Mouse (Mus musculus): ENCODE measurements around the gene Kank1.

The Kank1 gene

GRCm38 (mm10) chr19:25251610-25252140, 14.9 kb downstream of the Kank1 start:
- DNase-seq (ENCODE audit: low read depth, low spot score) = no peak

DNA sequence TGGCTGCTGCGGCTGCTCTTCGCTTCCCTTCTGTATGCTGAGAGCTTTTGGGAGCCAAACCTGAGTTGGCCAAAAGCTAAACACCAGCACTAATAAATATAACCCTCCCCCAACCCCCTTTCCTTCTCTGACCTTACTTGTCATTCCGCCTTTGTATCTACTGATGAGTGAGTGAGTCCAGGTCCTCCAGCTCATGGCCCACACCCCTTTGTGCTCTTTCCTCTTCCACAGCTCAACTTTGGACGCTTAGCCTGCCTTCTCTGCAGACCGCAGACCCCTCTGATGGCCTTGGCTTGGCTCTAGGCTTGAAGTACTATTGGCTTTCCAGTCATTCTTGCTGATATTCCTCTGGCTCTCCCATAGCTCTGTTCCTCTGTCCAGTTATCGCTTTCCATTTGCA, 16.4 kb downstream of the Kank1 start:
- DNase-seq (ENCODE audit: low read depth, low spot score) = no peak

DNA sequence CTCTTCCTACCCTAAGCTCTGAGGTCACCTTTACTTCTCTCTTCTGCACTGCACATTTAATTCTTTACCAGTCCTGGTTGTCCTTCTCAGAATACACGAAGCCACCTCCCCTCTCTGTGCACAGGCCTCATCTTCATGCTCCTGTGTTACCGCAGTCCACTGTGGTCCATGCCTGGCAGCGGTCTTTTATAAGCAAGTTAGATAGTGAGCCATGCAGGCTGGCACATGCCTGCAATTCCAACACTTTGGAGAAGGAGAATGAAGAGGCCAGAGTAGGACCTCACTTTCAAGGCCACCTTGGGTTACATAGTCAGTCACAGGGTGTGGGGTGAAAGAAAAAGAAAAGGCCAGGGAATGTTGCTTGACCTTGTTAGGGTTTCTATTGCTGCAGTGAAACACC, 16.9 kb downstream of the Kank1 start:
- no peak for DNase-seq (ENCODE audit: low read depth, low spot score)

DNA sequence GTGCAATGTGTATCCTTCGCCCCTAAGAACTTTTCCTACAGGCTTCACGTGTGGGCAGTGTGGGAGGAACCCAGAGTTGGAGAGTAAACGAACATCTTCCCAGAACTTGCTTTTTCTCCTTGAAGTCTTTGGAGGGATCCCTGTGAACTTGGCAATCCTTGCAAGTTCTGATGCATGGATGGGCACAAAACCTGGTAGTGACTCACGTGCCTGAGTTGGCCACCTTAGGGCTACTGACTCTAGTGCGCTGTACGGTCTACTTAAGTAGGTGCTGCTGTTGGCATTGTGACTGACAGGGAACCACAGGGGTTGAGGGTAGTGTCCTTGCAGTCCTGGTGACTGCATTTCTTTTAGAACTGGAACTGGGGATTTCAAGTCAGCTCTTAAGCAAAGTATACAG, 21.5 kb downstream of the Kank1 start:
- DNase-seq (ENCODE audit: low read depth, low spot score) = no peak

GRCm38 (mm10) chr19:25266181-25266580, 29.4 kb downstream of the Kank1 start:
- no peak for DNase-seq (ENCODE audit: low read depth, low spot score)

GRCm38 (mm10) chr19:25267247-25267646, 30.5 kb downstream of the Kank1 start:
- DNase-seq (ENCODE audit: low read depth, low spot score) = peak; percentile 37

DNA sequence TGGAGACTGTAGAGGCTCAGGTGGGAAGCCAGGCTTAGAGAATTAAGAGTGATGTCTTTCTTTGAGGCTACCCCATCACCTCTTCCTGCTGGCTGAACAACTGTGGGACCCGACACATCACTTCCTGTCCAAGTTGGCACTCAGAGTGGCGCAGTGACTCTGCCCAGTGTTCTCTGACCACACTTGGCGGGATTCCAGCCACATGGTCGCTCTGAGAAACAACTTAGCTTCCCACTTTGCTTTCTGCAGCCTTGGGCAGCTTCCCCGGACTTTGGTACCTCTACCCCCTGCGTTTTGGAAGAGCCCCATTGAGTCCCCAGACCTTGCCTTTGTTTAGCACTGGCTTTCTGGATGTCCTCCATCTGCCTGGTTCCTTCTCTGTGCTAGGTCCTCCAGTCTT, 31.8 kb downstream of the Kank1 start:
- DNase-seq (ENCODE audit: low read depth, low spot score) = no peak

DNA sequence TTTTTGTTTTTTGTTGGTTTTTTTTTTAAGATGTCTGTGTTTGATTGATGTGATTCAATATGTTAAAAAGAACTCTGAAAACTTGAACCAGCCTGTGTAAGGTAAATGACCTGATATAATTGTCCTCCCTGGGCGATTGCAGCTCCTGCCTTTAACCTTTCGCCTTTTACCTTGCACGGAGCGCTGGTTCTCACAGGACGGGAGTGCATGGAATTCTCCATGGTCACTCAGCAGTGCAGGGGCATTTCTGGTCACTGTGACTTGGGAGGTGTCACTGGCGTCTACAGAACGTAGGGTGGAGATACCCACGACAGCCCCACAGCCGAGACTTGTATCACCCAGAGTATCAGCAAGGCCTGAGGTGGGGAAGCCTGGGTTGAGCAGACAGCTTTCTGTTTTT, 34.8 kb downstream of the Kank1 start:
- no peak for DNase-seq (ENCODE audit: low read depth, low spot score)

GRCm38 (mm10) chr19:25273179-25273578, 36.4 kb downstream of the Kank1 start:
- no peak for DNase-seq (ENCODE audit: low read depth, low spot score)

- no peak for DNase-seq (ENCODE audit: low read depth, low spot score)
Measured at GRCm38 (mm10) chr19:25276600-25277395, 40.0 kb downstream of the Kank1 start.

DNA sequence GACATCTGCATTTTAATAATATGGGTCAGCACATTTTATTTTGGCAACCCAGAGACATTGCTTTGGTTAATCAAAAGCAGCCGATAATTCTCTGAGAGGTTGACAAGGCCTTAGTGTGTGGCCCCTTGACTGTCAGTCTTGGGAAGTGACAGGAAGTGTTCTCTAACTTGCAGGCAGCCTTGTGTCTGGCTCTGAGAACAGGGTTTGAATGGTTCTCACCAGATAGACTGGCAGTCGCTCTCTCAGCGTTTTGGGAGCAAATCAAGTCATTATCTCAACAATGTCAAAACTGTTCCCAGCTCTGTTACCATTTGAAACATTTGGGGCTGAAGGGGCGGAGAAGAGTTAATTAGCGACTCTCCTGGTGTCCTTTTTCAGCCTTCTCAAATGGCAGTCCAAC, 41.0 kb downstream of the Kank1 start:
- DNase-seq (ENCODE audit: low read depth, low spot score) = no peak

- no peak for DNase-seq (ENCODE audit: low read depth, low spot score)
Measured at GRCm38 (mm10) chr19:25279603-25280002, 42.8 kb downstream of the Kank1 start.

DNA sequence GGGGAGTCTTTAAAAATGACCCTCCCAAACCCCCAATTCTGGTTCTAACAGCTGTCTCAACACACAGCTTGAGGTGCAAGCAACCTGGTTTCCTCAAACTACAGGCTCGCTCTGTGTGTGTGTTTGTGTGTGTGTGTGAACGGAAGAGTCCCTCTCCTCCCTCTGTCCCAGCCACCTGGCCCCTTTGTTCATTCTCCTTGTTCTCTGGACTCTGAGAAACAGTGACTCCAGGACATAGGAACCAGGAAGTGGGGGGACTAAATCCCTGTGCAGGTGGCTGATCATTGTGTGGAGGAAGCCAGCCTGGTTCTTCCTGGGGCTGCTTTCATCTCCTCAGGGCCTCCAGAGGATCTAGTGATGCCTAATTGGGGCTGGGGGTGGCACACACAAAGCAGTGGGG, 46.9 kb downstream of the Kank1 start:
- no peak for DNase-seq (ENCODE audit: low read depth, low spot score)

DNA sequence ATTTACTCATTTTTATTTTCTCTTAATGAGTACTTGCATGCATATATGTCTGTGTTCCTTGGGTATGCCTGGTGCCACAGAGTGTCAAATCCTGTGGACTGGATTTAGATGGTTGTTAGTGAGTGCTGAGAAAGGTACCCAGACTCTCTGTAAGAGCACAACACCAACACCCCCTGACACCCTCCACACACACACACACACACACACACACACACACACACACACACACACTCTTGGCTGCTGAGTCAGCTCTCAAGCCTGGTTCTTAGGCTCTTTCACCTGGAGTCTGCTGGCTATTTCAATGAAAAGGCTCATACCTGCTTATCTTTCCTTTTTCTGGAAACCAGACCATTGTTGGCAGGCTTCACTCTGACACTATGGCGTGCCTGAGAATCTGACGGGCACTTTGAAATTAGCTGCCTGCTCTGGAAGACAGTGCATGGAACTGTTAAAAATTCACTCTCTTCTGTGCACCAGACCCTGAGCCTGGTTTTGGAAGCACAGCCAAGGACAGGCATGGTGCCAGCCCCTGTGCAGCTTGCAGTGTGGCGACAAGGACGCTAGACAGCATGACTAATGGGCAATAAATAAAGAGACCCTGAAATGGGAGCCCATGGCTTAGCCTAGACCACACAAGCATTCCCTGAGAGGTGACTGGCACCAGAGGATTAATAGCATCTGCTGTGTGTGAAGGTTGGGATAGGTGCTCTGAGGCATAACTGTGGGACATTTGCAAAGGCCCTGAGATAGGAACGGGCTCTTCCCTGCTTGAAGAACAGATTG, 49.2 kb downstream of the Kank1 start:
- DNase-seq (ENCODE audit: low read depth, low spot score) = no peak

DNA sequence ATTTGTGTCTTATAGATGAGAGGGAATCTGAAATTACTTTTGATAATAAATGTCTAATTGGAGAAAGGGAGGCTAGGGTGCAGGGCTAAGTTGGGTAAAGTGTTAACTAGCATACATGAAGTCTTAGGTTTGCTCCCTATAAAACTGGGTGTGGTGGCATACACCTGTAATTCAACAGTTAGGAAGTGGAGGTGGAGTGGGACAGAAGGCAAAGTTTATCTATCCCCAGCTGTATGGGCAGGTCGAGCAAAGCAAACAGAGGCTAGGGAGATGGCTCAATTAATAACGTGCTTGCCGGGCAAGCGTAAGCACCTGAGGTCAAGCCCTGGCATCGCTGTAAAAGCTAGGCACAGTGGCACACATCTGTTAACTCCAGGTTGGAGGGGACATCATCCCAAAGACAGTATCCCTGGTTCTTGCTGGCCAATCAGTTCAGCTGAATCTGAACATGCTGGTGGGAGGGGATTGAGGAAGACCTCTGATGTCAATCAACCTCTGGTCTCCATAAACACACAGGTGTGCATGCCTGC, 54.3 kb downstream of the Kank1 start:
- DNase-seq (ENCODE audit: low read depth, low spot score) = no peak

DNA sequence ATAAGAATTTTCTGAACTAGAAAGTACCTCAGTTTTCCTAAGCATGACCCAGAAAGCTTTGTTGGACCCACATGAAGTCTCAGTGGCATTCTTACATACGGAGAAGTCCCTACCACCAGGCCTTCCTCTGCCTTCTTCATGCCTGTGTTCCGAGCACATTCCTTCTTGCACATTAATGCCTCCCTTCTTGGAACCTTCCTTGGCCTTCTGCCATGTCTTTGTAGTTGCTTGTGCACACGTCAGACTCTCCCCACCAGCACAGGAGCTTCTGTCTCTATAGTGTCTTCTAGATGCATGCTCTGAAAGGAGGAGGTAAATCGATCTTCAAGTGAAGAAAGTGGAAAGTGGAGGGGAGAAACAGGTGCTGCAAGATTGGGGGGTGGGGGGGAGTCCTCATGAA, 58.4 kb downstream of the Kank1 start:
- peak; percentile 3 for DNase-seq (ENCODE audit: low read depth, low spot score)

DNA sequence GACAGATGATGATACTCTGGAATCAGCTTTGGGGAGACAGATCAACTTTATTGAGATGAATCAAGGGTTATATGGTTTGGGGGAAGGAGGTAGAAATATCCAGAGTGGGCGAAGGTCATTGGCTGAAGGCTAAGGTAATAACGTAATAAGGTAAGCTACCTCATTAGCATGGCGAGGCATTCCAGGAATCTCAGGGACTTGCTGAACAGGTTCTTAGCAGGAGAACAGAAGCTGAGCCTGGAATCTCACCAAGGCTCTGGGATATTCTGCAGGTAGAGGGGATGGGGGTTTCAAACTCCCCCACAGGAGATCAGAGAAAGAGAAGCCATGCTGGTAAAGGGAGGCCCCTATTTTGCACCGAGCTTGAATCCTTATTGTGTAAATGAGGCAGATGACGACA, 60.5 kb downstream of the Kank1 start:
- DNase-seq (ENCODE audit: low read depth, low spot score) = no peak

DNA sequence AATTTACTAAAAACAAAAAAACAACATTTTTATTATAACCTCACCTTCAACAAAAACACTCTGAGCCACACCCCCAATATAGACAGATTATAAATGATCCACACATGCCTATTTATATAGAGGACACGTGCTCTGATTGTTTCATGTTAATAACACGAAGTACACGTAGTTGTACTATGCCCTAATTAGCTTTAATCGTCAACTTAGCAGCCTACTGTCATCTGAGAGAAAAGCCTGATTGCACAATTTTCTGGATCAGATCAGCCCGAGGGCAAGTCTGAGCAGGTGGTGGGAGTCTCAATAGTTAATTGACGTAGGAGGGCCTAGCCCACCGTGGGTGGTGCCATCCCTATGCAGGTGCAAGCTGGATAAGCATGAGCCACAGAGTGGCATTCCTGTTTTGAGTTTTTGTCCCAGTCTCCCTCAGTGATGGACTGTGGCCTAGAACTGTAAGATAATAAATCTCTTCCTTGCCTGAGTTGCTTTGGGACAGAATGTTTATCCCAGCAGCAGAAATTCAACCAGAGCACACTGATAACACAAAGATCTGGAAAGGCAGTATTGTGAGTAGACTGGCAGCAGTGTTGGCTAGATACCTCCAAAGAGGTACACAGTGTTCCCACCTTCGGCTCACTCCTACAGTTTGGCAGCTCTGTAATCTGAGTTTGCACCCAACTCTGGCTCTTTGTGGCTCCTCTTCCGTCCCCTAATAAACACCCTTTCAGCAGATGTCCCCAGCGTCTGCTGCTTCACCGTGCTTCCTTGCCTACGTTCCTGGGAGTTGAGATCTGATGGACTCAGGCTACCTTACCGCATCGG, 63.3 kb downstream of the Kank1 start:
- DNase-seq (ENCODE audit: low read depth, low spot score) = no peak

- no peak for DNase-seq (ENCODE audit: low read depth, low spot score)
Measured at GRCm38 (mm10) chr19:25301189-25301588, 64.4 kb downstream of the Kank1 start.

GRCm38 (mm10) chr19:25306277-25306676, 69.5 kb downstream of the Kank1 start:
- no peak for DNase-seq (ENCODE audit: low read depth, low spot score)

DNA sequence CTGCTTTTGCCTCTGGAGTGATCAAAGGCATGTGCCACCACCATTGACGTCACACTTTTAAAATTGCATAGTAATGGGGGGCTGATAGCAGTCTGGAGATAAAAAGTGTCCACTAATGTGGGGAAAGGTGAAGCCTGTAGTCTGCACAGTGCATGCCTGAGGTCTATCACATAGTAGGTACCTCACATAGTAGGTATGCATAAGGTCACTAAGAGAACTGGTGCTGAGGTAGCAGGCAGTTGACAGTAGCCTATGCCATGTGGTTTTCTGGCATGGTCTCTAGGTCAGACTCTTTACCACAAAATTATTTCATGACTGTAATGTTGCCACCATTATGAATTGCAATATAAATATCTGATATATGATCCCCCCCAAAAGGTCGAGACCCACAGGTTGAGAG, 71.4 kb downstream of the Kank1 start:
- no peak for DNase-seq (ENCODE audit: low read depth, low spot score)

GRCm38 (mm10) chr19:25308763-25309162, 72.0 kb downstream of the Kank1 start:
- DNase-seq (ENCODE audit: low read depth, low spot score) = no peak
